Mouse (Mus musculus) right cerebral cortex, postnatal 36 days (tissue): ENCODE data around the gene Ptprcap.

Source experiments
- DNase-seq, 2 experiments: peaks; one replicate each; pipeline ENCODE4 v3.0.0; 2022; ENCODE audit warnings: low spot score in 2 of 2, mixed read lengths in 1 of 2

Ptprcap gene

DNA sequence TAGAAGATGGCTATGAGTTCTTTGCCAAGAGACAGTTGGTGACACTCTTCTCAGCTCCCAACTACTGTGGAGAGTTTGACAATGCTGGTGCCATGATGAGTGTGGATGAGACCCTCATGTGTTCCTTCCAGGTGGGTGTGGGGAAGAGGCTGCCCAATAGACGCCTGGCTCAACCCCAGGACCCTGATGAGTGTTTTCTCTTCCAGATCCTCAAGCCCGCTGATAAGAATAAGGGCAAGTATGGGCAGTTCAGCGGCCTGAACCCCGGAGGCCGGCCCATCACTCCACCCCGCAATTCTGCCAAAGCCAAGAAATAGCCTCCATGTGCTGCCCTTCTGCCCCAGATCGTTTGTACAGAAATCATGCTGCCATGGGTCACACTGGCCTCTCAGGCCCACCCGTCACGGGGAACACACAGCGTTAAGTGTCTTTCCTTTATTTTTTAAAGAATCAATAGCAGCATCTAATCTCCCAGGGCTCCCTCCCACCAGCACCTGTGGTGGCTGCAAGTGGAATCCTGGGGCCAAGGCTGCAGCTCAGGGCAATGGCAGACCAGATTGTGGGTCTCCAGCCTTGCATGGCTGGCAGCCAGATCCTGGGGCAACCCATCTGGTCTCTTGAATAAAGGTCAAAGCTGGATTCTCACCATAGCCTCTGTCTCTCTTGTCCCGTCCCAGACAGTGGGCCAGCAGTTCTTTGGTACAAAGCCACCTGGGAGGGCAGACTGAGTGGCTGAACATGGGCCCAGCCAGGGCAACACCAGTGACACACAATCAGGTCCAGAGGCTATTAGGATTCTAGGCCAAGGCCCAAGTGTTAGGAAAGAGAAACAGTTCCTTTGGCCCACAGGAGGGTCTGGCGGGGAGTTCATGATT, 41.6 kb downstream of the Ptprcap start:
- no peak for DNase-seq

DNA sequence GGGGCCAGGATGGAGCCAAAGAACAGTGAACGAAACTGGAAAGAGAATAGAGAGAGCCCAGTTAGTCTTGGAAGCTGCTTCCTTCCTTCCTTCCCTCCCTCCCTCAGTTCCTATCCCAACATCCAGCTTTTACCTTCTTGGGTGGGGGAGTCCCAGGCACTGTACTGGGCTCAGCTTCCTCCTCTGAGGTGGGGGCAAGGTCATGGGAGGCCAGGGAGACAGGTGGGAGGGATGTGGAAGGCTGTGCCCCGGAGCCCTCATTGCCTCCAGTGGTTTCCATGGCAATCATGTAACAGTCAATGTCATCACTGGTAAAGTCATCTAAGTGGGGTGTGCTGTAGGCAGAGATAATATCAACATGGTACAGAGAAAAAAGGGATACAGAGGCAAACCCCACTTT, 42.6 kb downstream of the Ptprcap start:
- DNase-seq = no peak

DNA sequence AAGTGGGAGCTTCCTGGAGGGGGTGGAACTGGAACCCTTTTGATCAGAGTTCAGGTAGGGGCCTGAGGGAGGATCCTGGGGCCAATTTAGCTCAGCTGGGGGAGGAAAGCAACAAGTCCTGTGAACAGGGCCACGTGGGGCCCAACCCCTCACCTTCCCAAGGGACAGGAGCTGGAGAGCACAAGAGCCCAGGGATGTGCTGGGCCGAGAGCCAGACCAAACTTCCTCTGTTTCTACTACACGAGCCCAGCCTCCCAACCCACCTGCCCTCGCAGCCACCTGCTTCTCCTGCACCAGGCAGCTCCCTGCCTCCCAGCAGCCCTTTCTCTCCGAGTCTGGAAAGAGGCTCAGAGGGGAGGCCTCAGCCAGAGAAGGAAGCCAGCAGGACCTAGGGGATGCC, 43.1 kb downstream of the Ptprcap start:
- DNase-seq = no peak

DNA sequence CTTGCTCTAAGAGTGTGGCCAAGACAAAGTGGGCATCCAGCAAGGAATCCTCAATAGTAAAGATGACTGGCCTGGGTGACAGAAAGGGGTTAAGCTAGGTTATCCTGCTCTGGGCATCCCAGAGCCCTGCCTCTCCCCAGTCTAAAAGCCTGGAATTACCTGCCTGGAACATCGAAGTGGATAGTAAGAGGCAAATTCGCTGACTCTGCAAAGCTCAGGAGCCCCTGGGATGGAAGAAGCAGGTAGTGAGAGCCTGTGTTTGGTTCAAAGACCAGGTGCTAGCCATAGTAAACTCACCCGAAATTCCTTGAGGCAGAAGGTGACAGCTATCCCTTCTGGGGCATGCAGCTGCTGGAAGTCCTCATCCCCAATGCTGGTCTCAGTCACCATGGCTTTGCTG, 43.8 kb downstream of the Ptprcap start:
- DNase-seq = no peak

DNA sequence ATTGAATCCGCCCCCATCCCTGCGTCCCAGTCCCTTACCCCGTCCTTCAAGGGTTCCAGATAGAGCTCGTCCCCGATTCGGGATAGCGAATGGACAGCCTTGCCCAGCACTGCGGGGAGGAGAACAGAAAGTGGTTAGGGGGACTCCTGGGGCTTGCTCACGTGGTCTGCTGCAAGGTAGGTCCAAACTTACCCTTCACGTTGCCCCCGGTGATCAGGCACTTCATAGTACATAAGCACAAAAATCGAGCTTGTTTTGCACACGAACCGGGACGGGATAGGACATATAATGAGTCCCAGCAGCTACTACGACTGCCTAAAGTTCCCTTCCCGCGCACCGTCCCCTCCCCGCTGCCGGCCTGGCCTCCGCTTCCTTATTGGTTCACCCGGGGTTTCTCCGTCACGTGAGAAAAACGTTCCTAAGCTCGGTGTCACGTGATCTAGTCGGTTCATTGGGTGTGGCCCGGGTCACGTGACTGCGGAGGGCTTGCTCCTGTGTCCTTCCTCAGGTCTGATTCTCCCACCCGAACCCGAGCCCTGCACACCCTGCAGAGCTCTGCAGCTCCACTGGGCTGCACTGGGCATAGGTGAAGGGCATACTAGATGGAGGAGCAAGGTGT, 48.0 kb downstream of the Ptprcap start, which contains the start of gene Rad9a:
Gene Rad9a (minus strand): TSS at position 372 of the 619 bp plus-strand sequence.
- peak; percentile 95 to 96 for DNase-seq

DNA sequence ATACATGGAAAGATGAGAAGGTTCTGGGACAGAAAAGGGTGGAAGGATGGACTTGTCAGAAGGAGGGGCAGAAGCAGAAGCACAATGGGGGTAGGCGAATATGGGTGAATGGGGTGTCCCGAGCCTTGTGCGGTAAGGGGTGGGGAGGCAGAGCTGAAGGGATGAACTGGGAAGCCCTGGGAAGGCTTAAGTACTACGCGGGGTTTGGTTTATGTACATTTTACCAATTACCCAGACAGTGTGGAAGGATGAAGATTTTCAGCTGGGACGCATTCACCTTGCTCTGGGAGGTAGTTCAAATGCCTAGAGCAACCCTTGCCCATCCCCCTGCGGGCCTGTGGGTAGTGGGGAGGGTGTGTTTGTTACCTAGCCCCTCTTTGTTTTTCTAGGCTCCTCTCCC, 48.7 kb downstream of the Ptprcap start:
- DNase-seq = no peak

DNA sequence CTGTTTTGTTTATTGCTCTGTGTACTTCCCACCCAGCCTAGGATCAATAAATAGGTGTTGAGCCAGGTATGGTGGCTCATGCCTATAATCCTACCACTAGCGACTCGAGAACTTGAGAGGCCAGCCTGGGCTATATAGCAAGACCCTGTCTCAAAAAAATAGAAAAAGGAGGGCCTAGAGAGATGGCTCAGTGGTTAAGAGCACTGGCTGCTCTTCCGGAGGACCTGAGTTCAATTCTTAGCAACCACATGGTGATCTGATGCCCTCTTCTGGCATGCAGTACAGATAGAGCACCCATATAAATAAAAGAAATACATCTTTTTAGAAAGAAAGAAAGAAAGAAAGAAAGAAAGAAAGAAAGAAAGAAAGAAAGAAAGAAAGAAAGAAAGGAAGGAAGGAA, 49.7 kb downstream of the Ptprcap start:
- DNase-seq = no peak

DNA sequence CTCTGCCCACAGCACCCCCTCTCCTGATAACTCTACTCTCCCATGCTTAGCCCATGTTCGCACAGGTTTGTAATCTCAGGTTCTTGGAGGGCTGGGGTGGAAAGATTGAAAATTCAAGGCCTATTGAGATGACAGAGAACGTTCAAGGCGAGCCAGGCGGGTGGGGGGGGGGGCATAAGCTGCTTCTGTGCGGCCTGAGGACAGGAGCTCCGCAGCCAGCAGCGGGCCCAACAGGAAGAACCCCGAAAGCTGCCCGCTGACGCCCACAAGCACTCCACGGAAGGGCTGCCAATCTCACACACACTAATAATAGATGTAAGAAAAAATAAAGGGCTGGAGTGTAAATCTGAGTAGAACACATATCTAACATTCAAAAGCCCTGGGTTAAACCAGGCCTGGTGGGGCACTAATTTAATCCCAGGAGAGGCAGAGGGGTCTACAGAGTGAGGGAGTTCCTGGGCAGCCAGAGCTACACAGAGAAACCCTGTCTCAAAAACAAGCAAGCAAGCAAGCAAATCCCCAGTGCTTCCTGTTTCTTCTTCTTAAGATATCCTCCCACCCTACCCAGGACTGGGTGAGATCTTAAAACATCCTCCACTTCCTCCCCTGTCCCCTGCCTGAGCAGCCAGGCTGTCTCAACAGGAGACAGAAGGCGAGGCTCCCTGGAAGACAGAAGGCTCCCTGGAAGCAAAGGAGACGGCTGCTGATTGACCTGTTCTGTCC, 50.4 kb downstream of the Ptprcap start:
- DNase-seq = no peak

DNA sequence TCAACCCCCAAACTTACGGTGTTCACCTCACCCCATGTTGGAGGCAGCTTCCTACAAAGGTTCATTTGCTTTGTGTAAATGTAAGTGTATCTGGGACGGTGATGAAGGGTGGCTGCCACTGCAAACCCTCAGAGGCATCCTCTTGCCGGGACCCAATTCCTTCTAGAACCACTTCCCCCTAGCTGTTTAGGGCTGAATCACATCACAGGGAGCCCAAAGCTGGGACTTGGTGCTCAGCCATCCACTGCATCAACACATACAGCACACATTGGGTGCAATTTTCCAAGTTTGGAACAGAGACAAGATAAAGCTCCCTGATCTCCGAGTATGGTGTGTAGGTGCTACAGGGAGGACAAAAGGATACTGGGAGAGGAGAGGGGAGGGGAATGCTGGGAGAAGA, 51.5 kb downstream of the Ptprcap start:
- no peak for DNase-seq
